8 mouse cellular contexts compared by ENCODE assay signal in genomic region chr17:33940206-33940805, GRCm38 (mm10). TPM values are rescaled to one million over a fixed set of nuclear protein-coding genes. Genes with fewer than 3 reads are reported as not detected.
DNase-seq lines count a peak whose midpoint lies in the region; ATAC-seq and TF ChIP-seq lines count a peak whose summit lies in the region.

Gene Pfdn6, minus strand, starts transcription at chr17:33940343.
Gene Wdr46, plus strand, starts transcription at chr17:33940660.

- H3K36me3 ChIP-seq in CH12.LX (replicated peaks in 1 of 2; ENCODE audit: control insufficient read depth in 1 of 2, insufficient read depth in 1 of 2, low read length in 1 of 2) = peaks cover 45 to 66% of the 10 kb centered on the region in 2 experiments
- peaks cover 72% of the 10 kb centered on the region for H3K36me3 ChIP-seq in forebrain, embryonic 10.5 days (replicated peaks)
- peaks cover 26% of the 10 kb centered on the region; the same call in 1 of the 2 replicates for H3K36me3 ChIP-seq in heart, embryonic 15.5 days
- peaks cover 70% of the 10 kb centered on the region for H3K36me3 ChIP-seq in liver, embryonic 12.5 days
- H3K36me3 ChIP-seq in stomach, embryonic 14.5 days (ENCODE audit: control insufficient read depth, insufficient read depth, low read length) = peaks cover 26% of the 10 kb centered on the region; the same call in 1 of the 2 replicates

- no peaks in the 10 kb centered on the region for H3K9me3 ChIP-seq in CH12.LX (replicated peaks; ENCODE audit: low read length)
- H3K9me3 ChIP-seq in forebrain, embryonic 10.5 days = no peaks in the 10 kb centered on the region
- no peaks in the 10 kb centered on the region for H3K9me3 ChIP-seq in heart, embryonic 15.5 days (replicated peaks)
- H3K9me3 ChIP-seq in liver, embryonic 12.5 days (replicated peaks) = no peaks in the 10 kb centered on the region
- H3K9me3 ChIP-seq in stomach, embryonic 14.5 days (ENCODE audit: control insufficient read depth, low read depth, low read length) = no peaks in the 10 kb centered on the region

- no peak for TF ChIP-seq RAD21 in CH12.LX (IDR thresholded peaks at IDR 0.05; ENCODE audit: low read depth, low read length)

- in situ Hi-C loops in CH12.LX (cut with MboI; ENCODE audit: low pct_ligation_motif_present, low pct_unique_long_range_greater_than_20kb, low sequenced_read_pairs) = no loop called here

- peak; percentile 81 for TF ChIP-seq POLR2A in CH12.LX (IDR thresholded peaks at IDR 0.05; ENCODE audit: low read depth, low read length)

- dilution Hi-C loops in CH12.LX (cut with MboI; ENCODE audit: extremely low pct_ligation_motif_present, extremely low pct_unique_long_range_greater_than_20kb, low sequenced_read_pairs) = no loop called here

- peak within 1 kb of the TSS; percentile 94 to 99 (median 96) for H3K4me3 ChIP-seq in CH12.LX (replicated peaks in 1 of 3; ENCODE audit: low read depth in 2 of 3, low read length in 2 of 3, poor library complexity in 1 of 3)
- H3K4me3 ChIP-seq in forebrain, embryonic 10.5 days = peak within 1 kb of the TSS; percentile 96
- H3K4me3 ChIP-seq in heart, embryonic 15.5 days = peak within 1 kb of the TSS; percentile 91
- H3K4me3 ChIP-seq in liver, embryonic 12.5 days = peak within 1 kb of the TSS; percentile 91
- peak within 1 kb of the TSS; percentile 87 for H3K4me3 ChIP-seq in stomach, embryonic 14.5 days (ENCODE audit: low read depth, low read length)

- TF ChIP-seq CTCF in CH12.LX (conservative IDR thresholded peaks at IDR 0.05 in 1 of 2, IDR thresholded peaks at IDR 0.05 in 1 of 2; ENCODE audit: low read depth in 2 of 2, low read length in 2 of 2) = no peak

- peak within 1 kb of the TSS; percentile 93 for H3K9ac ChIP-seq in CH12.LX (ENCODE audit: insufficient read depth, low read depth)
- H3K9ac ChIP-seq in heart, embryonic 15.5 days = peak within 1 kb of the TSS; percentile 80
- H3K9ac ChIP-seq in liver, embryonic 12.5 days = peak within 1 kb of the TSS; percentile 93
- peak within 1 kb of the TSS; percentile 71 for H3K9ac ChIP-seq in stomach, embryonic 14.5 days (replicated peaks; ENCODE audit: low read depth, low read length)

- peak; percentile 85 for ATAC-seq in heart, embryonic 15.5 days (replicated peaks; ENCODE audit: insufficient number of reproducible peaks, insufficient read depth, low FRiP score, low read depth)
- ATAC-seq in liver, embryonic 12.5 days = peak; percentile 88
- peak; percentile 88 for ATAC-seq in stomach, embryonic 14.5 days (ENCODE audit: insufficient number of reproducible peaks, insufficient read depth, low FRiP score, low read depth)

- peaks cover 31% of the 10 kb centered on the region for H3K79me2 ChIP-seq in CH12.LX (replicated peaks; ENCODE audit: control insufficient read depth, extremely low read depth, insufficient read depth, poor library complexity, severe bottlenecking)

- no peaks in the 10 kb centered on the region for H3K27me3 ChIP-seq in CH12.LX (replicated peaks)
- no peaks in the 10 kb centered on the region for H3K27me3 ChIP-seq in forebrain, embryonic 10.5 days (ENCODE audit: poor library complexity, severe bottlenecking)
- no peaks in the 10 kb centered on the region for H3K27me3 ChIP-seq in heart, embryonic 15.5 days
- H3K27me3 ChIP-seq in liver, embryonic 12.5 days (replicated peaks) = no peaks in the 10 kb centered on the region
- H3K27me3 ChIP-seq in stomach, embryonic 14.5 days (ENCODE audit: control insufficient read depth, insufficient read depth, low read length) = no peaks in the 10 kb centered on the region

- H3K27ac ChIP-seq in CH12.LX (ENCODE audit: insufficient read depth, low read depth) = no peak within 1 kb of the TSS
- H3K27ac ChIP-seq in forebrain, embryonic 10.5 days = peak within 1 kb of the TSS; percentile 89
- peak within 1 kb of the TSS; percentile 62; the same call in 1 of the 2 replicates for H3K27ac ChIP-seq in heart, embryonic 15.5 days
- H3K27ac ChIP-seq in liver, embryonic 12.5 days = peak within 1 kb of the TSS; percentile 77
- no peak within 1 kb of the TSS for H3K27ac ChIP-seq in stomach, embryonic 14.5 days (ENCODE audit: low read length)

- TF ChIP-seq EP300 in CH12.LX (IDR thresholded peaks at IDR 0.05; ENCODE audit: low read length) = no peak

- WGBS in forebrain, embryonic 10.5 days = under 1% methylated on average over 36 of the region's 36 CpGs
- WGBS in heart, embryonic 15.5 days = under 1% methylated on average over 36 of the region's 36 CpGs
- WGBS in liver, embryonic 12.5 days (ENCODE audit: insufficient replicate concordance) = under 1% methylated on average over 36 of the region's 36 CpGs
- under 1% methylated on average over 36 of the region's 36 CpGs for WGBS in stomach, embryonic 14.5 days

- H3K4me1 ChIP-seq in CH12.LX (ENCODE audit: control insufficient read depth in 1 of 2, insufficient read depth in 2 of 2) = peaks cover 7 to 28% of the 10 kb centered on the region in 2 experiments
- peaks cover 26% of the 10 kb centered on the region for H3K4me1 ChIP-seq in forebrain, embryonic 10.5 days
- peaks cover 18% of the 10 kb centered on the region for H3K4me1 ChIP-seq in heart, embryonic 15.5 days (replicated peaks)
- H3K4me1 ChIP-seq in liver, embryonic 12.5 days = peaks cover 38% of the 10 kb centered on the region
- H3K4me1 ChIP-seq in stomach, embryonic 14.5 days (ENCODE audit: control insufficient read depth, insufficient read depth, low read length) = peaks cover 14% of the 10 kb centered on the region; the same call in 1 of the 2 replicates

- peak; percentile 92 for DNase-seq in CH12.LX (ENCODE audit: extremely low read depth)
- DNase-seq in c-Kit-positive CD71-positive TER-119-negative erythroid progenitor cells, embryonic 14.5 days (ENCODE audit: low read depth) = peak; percentile 90
- peak; percentile 89 for DNase-seq in forebrain, embryonic 10.5 days (ENCODE audit: extremely low spot score, low spot score)
- peak; percentile 90 for DNase-seq in kidney, postnatal 14 days
- DNase-seq in natural killer cell, adult 2 months (ENCODE audit: low spot score in 2 of 2) = peak; percentile 80 to 82

- H3K4me2 ChIP-seq in CH12.LX (ENCODE audit: insufficient read depth, low read depth, poor library complexity, severe bottlenecking) = peak within 1 kb of the TSS; percentile 69
- peak within 1 kb of the TSS; percentile 82 for H3K4me2 ChIP-seq in heart, embryonic 15.5 days
- H3K4me2 ChIP-seq in liver, embryonic 12.5 days = peak within 1 kb of the TSS; percentile 98
- H3K4me2 ChIP-seq in stomach, embryonic 14.5 days (replicated peaks; ENCODE audit: low read depth, low read length) = peak within 1 kb of the TSS; percentile 97

TF ChIP-seq in CH12.LX, 34 proteins besides CTCF, POLR2A, EP300 and RAD21 (continues in another document):
- TF ChIP-seq JUN (IDR thresholded peaks at IDR 0.05; ENCODE audit: insufficient read depth, low read depth, low read length) (no peak), MXI1 (IDR thresholded peaks at IDR 0.05; ENCODE audit: low read depth, low read length) (peak; percentile 98), CHD1 (IDR thresholded peaks at IDR 0.05; ENCODE audit: low read depth, low read length) (no peak), KAT2A (IDR thresholded peaks at IDR 0.05; ENCODE audit: insufficient replicate concordance, low read length) (peak; percentile 99), POLR2AphosphoS2 (IDR thresholded peaks at IDR 0.05; ENCODE audit: low read depth, low read length) (peak; percentile 82), NELFE (IDR thresholded peaks at IDR 0.05; ENCODE audit: low read depth, low read length) (peak; percentile 73), TCF12 (IDR thresholded peaks at IDR 0.05; ENCODE audit: low read depth, low read length) (peak; percentile 65), MAZ (IDR thresholded peaks at IDR 0.05; ENCODE audit: low read depth, low read length) (peak; percentile 81; the same call in 1 of the 2 replicates), SIN3A (IDR thresholded peaks at IDR 0.05; ENCODE audit: low read length) (peak; percentile 99), ZMIZ1 (IDR thresholded peaks at IDR 0.05; ENCODE audit: low read depth, low read length) (peak; percentile 68; the same call in 1 of the 2 replicates), ELF1 (IDR thresholded peaks at IDR 0.05; ENCODE audit: low read depth, low read length) (peak; percentile 89), GABPA (IDR thresholded peaks at IDR 0.05; ENCODE audit: insufficient replicate concordance, low read depth, low read length) (peak; percentile 64; the same call in 1 of the 2 replicates), NRF1 (IDR thresholded peaks at IDR 0.05; ENCODE audit: low read depth, low read length) (peak; percentile 40), HCFC1 (IDR thresholded peaks at IDR 0.05; ENCODE audit: low read depth, low read length) (peak; percentile 94), RCOR1 (conservative IDR thresholded peaks at IDR 0.05; ENCODE audit: low read depth, low read length) (no peak), MAX (IDR thresholded peaks at IDR 0.05; ENCODE audit: low read length) (peak; percentile 76), TBP (conservative IDR thresholded peaks at IDR 0.05; ENCODE audit: low read depth, low read length) (peak; percentile 74; the same call in 1 of the 2 replicates), ZC3H11A (IDR thresholded peaks at IDR 0.05; ENCODE audit: low read depth, low read length) (no peak), USF1 (IDR thresholded peaks at IDR 0.05; ENCODE audit: low read depth, low read length) (no peak), UBTF (IDR thresholded peaks at IDR 0.05; ENCODE audit: low read depth, low read length) (no peak), ZNF384 (IDR thresholded peaks at IDR 0.05; ENCODE audit: low read depth, low read length) (no peak), USF2 (conservative IDR thresholded peaks at IDR 0.05; ENCODE audit: low read depth, low read length) (no peak)

RNA-seq across cellular contexts. Expression of gene Pfdn6, which starts in this region (rescaled TPM):
- total RNA-seq in CH12.LX (2012; rRNA removed) = 140 and 157 TPM in 2 replicates
- total RNA-seq in CH12.LX (2014; rRNA removed) = 92.3 and 109 TPM in 2 replicates
- polyA plus RNA-seq in CH12.LX (2012; ENCODE audit: insufficient read length, low read depth) = 109 and 149 TPM in 2 replicates
- polyA plus RNA-seq in forebrain, embryonic 10.5 days (2016; fragmentation: Nextera tagmentation; extraction: Ambion mirVana) = 239 and 242 TPM in 2 replicates
- 112 and 115 TPM in 2 replicates for polyA plus RNA-seq in heart, embryonic 15.5 days (2015; fragmentation: Nextera tagmentation; extraction: Ambion mirVana)
- polyA plus RNA-seq in liver, embryonic 12.5 days (2016; fragmentation: Nextera tagmentation; extraction: Ambion mirVana) = 164 and 177 TPM in 2 replicates
- polyA plus RNA-seq in stomach, embryonic 14.5 days (2014; fragmentation: Nextera tagmentation; extraction: Ambion mirVana) = 141 and 152 TPM in 2 replicates

RNA-seq across cellular contexts. Expression of gene Wdr46, which starts in this region (rescaled TPM):
- total RNA-seq in CH12.LX (2012; rRNA removed) (49.7 and 64.5 TPM in 2 replicates), CH12.LX (2014; rRNA removed) (36.8 and 39.8 TPM in 2 replicates)
- 69.4 and 72.4 TPM in 2 replicates for polyA plus RNA-seq in CH12.LX (2012; ENCODE audit: insufficient read length, low read depth)
- 56.1 and 59.6 TPM in 2 replicates for polyA plus RNA-seq in forebrain, embryonic 10.5 days (2016; fragmentation: Nextera tagmentation; extraction: Ambion mirVana)
- polyA plus RNA-seq in heart, embryonic 15.5 days (2015; fragmentation: Nextera tagmentation; extraction: Ambion mirVana) = 16.3 and 24.1 TPM in 2 replicates
- 49.4 and 52.7 TPM in 2 replicates for polyA plus RNA-seq in liver, embryonic 12.5 days (2016; fragmentation: Nextera tagmentation; extraction: Ambion mirVana)
- polyA plus RNA-seq in stomach, embryonic 14.5 days (2014; fragmentation: Nextera tagmentation; extraction: Ambion mirVana) = 19.0 and 23.0 TPM in 2 replicates

Comparison
In these comparisons a context has a peak if more than half of its experiments do, and no peak if none do; other contexts are left out.
1. H3K27ac ChIP-seq: peak in forebrain, embryonic 10.5 days (single experiment), heart, embryonic 15.5 days (single experiment) and liver, embryonic 12.5 days (single experiment); none in CH12.LX (single experiment) and stomach, embryonic 14.5 days (single experiment).
2. Peak in every context shown above with its lines, with median percentiles within 50 percentile points of each other: DNase-seq, H3K4me2 ChIP-seq, H3K4me3 ChIP-seq, H3K9ac ChIP-seq and ATAC-seq.